Mouse (Mus musculus) hindbrain, embryonic 10.5 days (tissue): ENCODE results near the gene Olfr1222. TPM values are rescaled to one million over a fixed set of nuclear protein-coding genes. Genes with fewer than 3 reads are reported as not detected.
"Not testable (repeated sequence)": the region's sequence is repeated elsewhere in the genome, so short reads cannot be mapped to it uniquely, and the experiment has no call there.

ENCODE experiments used
- DNase-seq: peaks from one replicate; pipeline ENCODE4 v3.0.0-alpha.2; 2017; ENCODE audit warnings: low spot score
- H3K27ac ChIP-seq: fragments of 300-500 bp; sonication (generic); 2 replicates; pipeline ENCODE4 v1.5.1; 2016; ENCODE audit warnings: mild to moderate bottlenecking, moderate library complexity
- H3K27me3 ChIP-seq: fragments of 300-500 bp; sonication (generic); 2 replicates; pipeline ENCODE4 v1.6.1; 2016; ENCODE audit warnings: mild to moderate bottlenecking; ENCODE audit not compliant: poor library complexity, insufficient read depth, severe bottlenecking
- H3K36me3 ChIP-seq: fragments of 300-500 bp; sonication (generic); 2 replicates; pipeline ENCODE4 v1.6.1; 2016; ENCODE audit warnings: mild to moderate bottlenecking, moderate library complexity
- H3K4me1 ChIP-seq: fragments of 300-500 bp; sonication (generic); replicated peaks from 2 replicates; pipeline ENCODE4 v1.6.1; 2016; ENCODE audit warnings: mild to moderate bottlenecking
- H3K4me3 ChIP-seq: fragments of 300-500 bp; sonication (generic); 2 replicates; pipeline ENCODE4 v1.5.1; 2016; ENCODE audit warnings: mild to moderate bottlenecking, moderate library complexity
- H3K9me3 ChIP-seq: fragments of 300-500 bp; sonication (generic); 2 replicates; pipeline ENCODE4 v1.6.1; 2016; ENCODE audit warnings: mild to moderate bottlenecking, moderate library complexity
- WGBS: fragments of 180-500 bp; shearing (Covaris S2); methylation state at CpG from one replicate; pipeline ENCODE4 v1.1.7; 2016; 5-methylcytosine and 5-hydroxymethylcytosine counted together
- polyA plus RNA-seq: library from polyadenylated mRNA; unstranded; fragments of >200 nt; fragmentation: Nextera tagmentation; extraction: Ambion mirVana; gene quantifications from 2 replicates; pipeline ENCODE4 v1.2.1, GENCODE M21; 2016

Olfr1222 gene
- not detected in 2 replicates for polyA plus RNA-seq

GRCm38 (mm10) chr2:89132954-89133353 lies at the start of gene Olfr1222:
TSS of gene Olfr1222 (minus strand) at chr2:89133054.
- Histone ChIP-seq H3K9me3 (no peaks in the 10 kb centered on the region), H3K4me3 (no peak within 1 kb of the TSS), H3K27ac (no peak within 1 kb of the TSS), H3K36me3 (no peaks in the 10 kb centered on the region), H3K4me1 (no peaks in the 10 kb centered on the region), H3K27me3 (no peaks in the 10 kb centered on the region)
- 81% methylated on average over 3 of the region's 3 CpGs for WGBS
- no peak for DNase-seq

- Histone ChIP-seq H3K27ac (no peak within 1 kb of the TSS), H3K4me3 (no peak within 1 kb of the TSS), H3K27me3 (no peaks in the 10 kb centered on the region), H3K9me3 (no peaks in the 10 kb centered on the region), H3K36me3 (no peaks in the 10 kb centered on the region), H3K4me1 (no peaks in the 10 kb centered on the region)
- 92% methylated on average over 1 of the region's 1 CpGs for WGBS
- DNase-seq, result no peak
These were observed 41.7 kb upstream of the Olfr1222 start, which contains the start of gene Olfr1225 for GRCm38 (mm10) chr2:89174569-89174968. TSS of gene Olfr1225 (minus strand) at chr2:89174669.

- H3K4me1 ChIP-seq, H3K4me3 ChIP-seq, H3K9me3 ChIP-seq, H3K36me3 ChIP-seq, H3K27me3 ChIP-seq, DNase-seq, H3K27ac ChIP-seq: not testable (repeated sequence)
- WGBS, result 92% methylated on average over 4 of the region's 4 CpGs
These were observed 31.9 kb upstream of the Olfr1222 start for GRCm38 (mm10) chr2:89164711-89165110.

GRCm38 (mm10) chr2:89163991-89164390 lies 31.1 kb upstream of the Olfr1222 start, which contains the start of gene Olfr1224-ps1:
TSS of gene Olfr1224-ps1 (minus strand) at chr2:89164091.
- not testable (repeated sequence) for H3K9me3 ChIP-seq, H3K4me3 ChIP-seq, H3K27ac ChIP-seq, H3K36me3 ChIP-seq, H3K4me1 ChIP-seq, DNase-seq, H3K27me3 ChIP-seq
- 94% methylated on average over 8 of the region's 8 CpGs for WGBS

GRCm38 (mm10) chr2:89151460-89151859 lies 18.6 kb upstream of the Olfr1222 start, which contains the start of gene Olfr1223:
TSS of gene Olfr1223 (minus strand) at chr2:89151560.
- 73% methylated on average over 1 of the region's 1 CpGs for WGBS
- H3K36me3 ChIP-seq, result no peaks in the 10 kb centered on the region
- no peaks in the 10 kb centered on the region for H3K9me3 ChIP-seq
- H3K4me3 ChIP-seq, result no peak within 1 kb of the TSS
- no peak for DNase-seq
- no peaks in the 10 kb centered on the region for H3K4me1 ChIP-seq
- no peaks in the 10 kb centered on the region for H3K27me3 ChIP-seq
- no peak within 1 kb of the TSS for H3K27ac ChIP-seq

- H3K4me1 ChIP-seq, result no peaks in the 10 kb centered on the region
- no peaks in the 10 kb centered on the region for H3K9me3 ChIP-seq
- H3K36me3 ChIP-seq, result no peaks in the 10 kb centered on the region
- H3K27me3 ChIP-seq, result no peaks in the 10 kb centered on the region
- no peak within 1 kb of the TSS for H3K27ac ChIP-seq
- WGBS, result 90% methylated on average over 2 of the region's 2 CpGs
- no peak within 1 kb of the TSS for H3K4me3 ChIP-seq
- no peak for DNase-seq
These were observed 15.7 kb downstream of the Olfr1222 start, which contains the start of gene Olfr1221 for GRCm38 (mm10) chr2:89117183-89117582. TSS of gene Olfr1221 (minus strand) at chr2:89117283.

- H3K27ac ChIP-seq, result no peak within 1 kb of the TSS
- no peaks in the 10 kb centered on the region for H3K36me3 ChIP-seq
- no peaks in the 10 kb centered on the region for H3K27me3 ChIP-seq
- no peaks in the 10 kb centered on the region for H3K4me1 ChIP-seq
- no peak for DNase-seq
- H3K4me3 ChIP-seq, result no peak within 1 kb of the TSS
- WGBS, result 86% methylated on average over 3 of the region's 3 CpGs
- H3K9me3 ChIP-seq, result no peaks in the 10 kb centered on the region
These were observed 26.1 kb downstream of the Olfr1222 start, which contains the start of gene Olfr1220 for GRCm38 (mm10) chr2:89106735-89107134. TSS of gene Olfr1220 (minus strand) at chr2:89106835.

GRCm38 (mm10) chr2:89105651-89106050 lies 27.2 kb downstream of the Olfr1222 start:
- no peak overlapping the region for H3K4me3 ChIP-seq

GRCm38 (mm10) chr2:89093848-89094247 lies 39.0 kb downstream of the Olfr1222 start:
- H3K36me3 ChIP-seq, result no peaks in the 10 kb centered on the region
- no peak for DNase-seq
- H3K9me3 ChIP-seq, result no peaks in the 10 kb centered on the region
- no peaks in the 10 kb centered on the region for H3K27me3 ChIP-seq
- no peak overlapping the region for H3K27ac ChIP-seq
- H3K4me1 ChIP-seq, result no peaks in the 10 kb centered on the region
- no peak overlapping the region for H3K4me3 ChIP-seq
- WGBS, result 100% methylated on average over 1 of the region's 1 CpGs

More at GRCm38 (mm10) chr2:89105651-89106050, 27.2 kb downstream of the Olfr1222 start:
- Histone ChIP-seq H3K36me3 (no peaks in the 10 kb centered on the region), H3K4me1 (no peaks in the 10 kb centered on the region), H3K9me3 (no peaks in the 10 kb centered on the region), H3K27ac (no peak overlapping the region), H3K27me3 (no peaks in the 10 kb centered on the region)
- DNase-seq, result no peak

- H3K36me3 ChIP-seq, result no peaks in the 10 kb centered on the region
- DNase-seq, result no peak
- H3K27ac ChIP-seq, result no peak within 1 kb of the TSS
- H3K9me3 ChIP-seq, result no peaks in the 10 kb centered on the region
- H3K27me3 ChIP-seq, result no peaks in the 10 kb centered on the region
- no peak within 1 kb of the TSS for H3K4me3 ChIP-seq
- no peaks in the 10 kb centered on the region for H3K4me1 ChIP-seq
- 72% methylated on average over 1 of the region's 1 CpGs for WGBS
These were observed 49.4 kb downstream of the Olfr1222 start, which contains the start of gene Olfr1219 for GRCm38 (mm10) chr2:89083413-89083812. TSS of gene Olfr1219 (minus strand) at chr2:89083513.

- no peak for DNase-seq
- no peaks in the 10 kb centered on the region for H3K36me3 ChIP-seq
- no peaks in the 10 kb centered on the region for H3K9me3 ChIP-seq
- no peaks in the 10 kb centered on the region for H3K4me1 ChIP-seq
- H3K4me3 ChIP-seq, result no peak overlapping the region
- no peaks in the 10 kb centered on the region for H3K27me3 ChIP-seq
- H3K27ac ChIP-seq, result no peak overlapping the region
These were observed 51.4 kb downstream of the Olfr1222 start for GRCm38 (mm10) chr2:89081487-89081886.
